Mouse (Mus musculus): ENCODE measurements around the gene Mrpl27. TPM values are rescaled to one million over a fixed set of nuclear protein-coding genes. Genes with fewer than 3 reads are reported as not detected.
"Not testable (repeated sequence)": the region's sequence is repeated elsewhere in the genome, so short reads cannot be mapped to it uniquely, and the experiment has no call there.

Gene Mrpl27
- polyA plus RNA-seq, 1 experiment: 138 TPM

DNA sequence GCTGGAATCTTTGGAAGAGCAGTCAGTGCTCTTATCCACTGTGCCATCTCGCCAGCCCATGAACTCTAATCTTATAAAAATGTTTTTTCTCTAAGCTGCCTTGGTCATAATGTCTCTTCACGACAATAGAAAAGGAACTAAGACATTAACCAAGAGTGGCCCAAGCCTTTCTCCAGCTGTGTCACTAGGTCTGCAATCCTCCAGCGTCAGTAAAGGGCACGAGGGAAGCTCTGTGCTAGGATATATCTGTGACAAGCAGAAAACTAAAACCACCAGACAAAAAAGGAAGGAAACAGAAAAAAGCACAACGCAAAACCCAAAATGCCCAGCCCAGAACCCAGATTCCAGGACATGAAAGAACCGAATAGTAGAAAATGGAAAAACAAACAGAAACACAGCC is 33.6 kb downstream of the Mrpl27 start:
- peak overlapping the region; percentile 41 for H3K27ac ChIP-seq (replicated peaks; ENCODE audit: low read depth, low read length)
- H3K4me1 ChIP-seq (ENCODE audit: control insufficient read depth, insufficient read depth, insufficient read length, low read length): peaks cover 9% of the 10 kb centered on the region
- H3K4me3 ChIP-seq (ENCODE audit: insufficient read depth, low read depth, low read length): no peak overlapping the region

DNA sequence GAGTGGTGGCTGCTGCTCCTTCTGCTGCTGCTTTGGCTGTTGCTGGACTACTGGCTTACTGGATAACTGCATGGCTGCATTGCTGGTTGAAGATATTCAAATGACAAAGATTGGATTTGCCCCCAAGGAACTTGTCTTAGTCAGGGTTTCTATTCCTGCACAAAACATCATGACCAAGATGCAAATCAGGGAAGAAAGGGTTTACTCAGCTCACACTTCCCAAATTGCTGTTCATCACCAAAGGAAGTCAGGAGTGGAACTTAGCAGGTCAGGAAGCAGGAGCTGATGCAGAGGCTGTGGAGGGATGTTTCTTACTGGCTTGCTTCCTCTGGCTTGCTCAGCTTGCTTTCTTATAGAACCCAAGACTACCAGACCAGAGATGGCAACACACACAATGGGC is 38.9 kb downstream of the Mrpl27 start:
- H3K4me1 ChIP-seq (ENCODE audit: control insufficient read depth, insufficient read depth, insufficient read length, low read length); H3K4me3 ChIP-seq (ENCODE audit: insufficient read depth, low read depth, low read length); H3K27ac ChIP-seq (replicated peaks; ENCODE audit: low read depth, low read length): not testable (repeated sequence)

DNA sequence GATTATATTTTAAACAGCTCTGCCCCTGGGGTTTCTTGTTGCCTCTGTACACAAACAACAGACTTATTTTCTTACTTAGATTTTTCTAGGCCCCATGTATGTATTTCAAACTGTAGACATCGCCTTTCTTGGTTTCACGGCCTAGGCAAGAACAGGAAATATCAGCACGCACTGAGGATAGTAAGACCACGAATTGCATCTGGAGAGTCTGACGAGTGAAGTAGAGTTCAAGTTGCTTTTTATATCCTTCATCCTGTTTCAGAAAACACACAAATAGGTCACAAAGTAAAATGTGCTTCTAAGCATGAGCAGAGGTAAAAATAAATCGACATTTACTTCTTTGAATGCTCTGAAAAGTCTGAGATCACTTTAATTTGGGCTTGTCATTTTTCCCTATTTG is 41.9 kb downstream of the Mrpl27 start:
- Histone ChIP-seq H3K4me3 (ENCODE audit: insufficient read depth, low read depth, low read length) (no peak overlapping the region), H3K4me1 (ENCODE audit: control insufficient read depth, insufficient read depth, insufficient read length, low read length) (no peaks in the 10 kb centered on the region), H3K27ac (replicated peaks; ENCODE audit: low read depth, low read length) (no peak overlapping the region)

DNA sequence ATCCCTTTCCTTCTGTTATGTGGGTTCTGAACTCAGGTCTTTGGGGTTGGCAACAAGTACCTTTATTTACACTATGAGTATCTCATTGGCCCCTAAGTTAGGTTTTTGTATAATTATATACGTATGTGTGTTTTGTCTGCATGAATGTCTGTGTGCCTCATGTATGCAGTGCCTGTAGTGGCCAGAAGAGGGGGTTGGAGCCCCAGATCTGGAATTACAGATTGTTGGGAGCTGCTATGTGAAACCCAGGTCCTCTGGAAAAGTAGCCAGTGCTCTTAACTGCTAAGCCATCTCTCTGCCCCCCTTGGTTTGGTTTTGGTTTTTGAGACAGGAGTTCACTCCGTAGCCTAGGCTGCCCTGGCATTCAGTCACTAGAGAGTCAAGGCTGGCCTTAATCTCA is 43.6 kb downstream of the Mrpl27 start:
- no peak overlapping the region for H3K27ac ChIP-seq (replicated peaks; ENCODE audit: low read depth, low read length)
- no peaks in the 10 kb centered on the region for H3K4me1 ChIP-seq (ENCODE audit: control insufficient read depth, insufficient read depth, insufficient read length, low read length)
- no peak overlapping the region for H3K4me3 ChIP-seq (ENCODE audit: insufficient read depth, low read depth, low read length)

DNA sequence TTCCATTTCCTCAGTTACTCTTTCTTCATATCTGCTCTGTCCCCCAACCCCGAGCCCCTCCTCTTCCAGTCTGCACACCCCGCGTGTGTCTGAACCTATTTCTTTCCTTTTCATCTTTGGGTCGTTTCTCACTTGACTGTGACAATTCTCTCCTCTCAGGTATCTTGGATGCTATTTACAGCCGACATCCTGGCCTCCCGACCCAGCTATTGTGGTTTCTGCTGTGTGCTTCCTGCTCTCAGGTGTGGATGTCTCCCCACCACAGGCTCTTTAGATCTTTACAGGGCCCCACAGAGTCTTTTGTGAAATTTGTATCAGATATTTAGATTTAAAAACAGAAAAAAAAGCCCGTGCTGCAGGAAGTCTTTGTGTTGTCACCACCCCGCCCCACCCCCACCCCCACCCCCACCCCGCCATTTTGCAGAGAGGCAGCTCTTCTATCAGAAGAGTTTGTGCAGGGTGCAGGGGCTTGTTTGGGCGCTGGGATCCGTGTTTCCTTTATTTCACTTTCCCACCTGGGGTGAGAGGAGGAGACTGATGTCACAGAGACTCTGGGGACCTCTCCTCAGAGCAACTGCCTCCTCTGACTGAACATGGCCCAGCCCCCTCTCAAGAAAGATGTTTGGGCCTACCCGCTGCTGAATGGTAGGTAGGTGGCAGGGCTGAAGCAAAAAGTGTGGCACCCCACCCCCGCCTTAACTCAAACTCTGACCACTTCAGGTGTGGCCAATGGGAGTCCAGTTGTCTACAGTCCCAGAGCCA is 44.3 kb downstream of the Mrpl27 start:
- H3K27ac ChIP-seq (replicated peaks; ENCODE audit: low read depth, low read length): no peak overlapping the region
- no peak overlapping the region for H3K4me3 ChIP-seq (ENCODE audit: insufficient read depth, low read depth, low read length)
- peaks cover 3% of the 10 kb centered on the region; the same call in 1 of the 2 replicates for H3K4me1 ChIP-seq (ENCODE audit: control insufficient read depth, insufficient read depth, insufficient read length, low read length)

DNA sequence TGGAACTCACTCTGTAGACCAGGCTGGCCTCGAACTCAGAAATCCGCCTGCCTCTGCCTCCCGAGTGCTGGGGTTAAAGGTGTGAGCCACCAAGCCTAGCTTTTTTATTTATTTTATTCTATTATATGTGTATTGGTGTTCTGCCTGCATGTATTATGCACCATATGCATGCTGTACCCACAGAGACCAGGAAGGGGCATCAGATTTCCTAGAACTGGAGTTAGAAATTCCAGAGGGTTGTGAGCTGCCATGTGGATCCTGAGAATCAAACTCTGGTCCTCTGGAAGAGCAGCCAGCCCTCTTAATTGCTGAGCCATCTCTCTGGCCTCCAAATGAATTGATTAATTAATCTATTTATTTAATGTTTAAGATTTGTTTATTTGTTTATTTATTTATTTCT is 45.8 kb downstream of the Mrpl27 start:
- no peak overlapping the region for H3K4me3 ChIP-seq (ENCODE audit: insufficient read depth, low read depth, low read length)
- no peak overlapping the region for H3K27ac ChIP-seq (replicated peaks; ENCODE audit: low read depth, low read length)

DNA sequence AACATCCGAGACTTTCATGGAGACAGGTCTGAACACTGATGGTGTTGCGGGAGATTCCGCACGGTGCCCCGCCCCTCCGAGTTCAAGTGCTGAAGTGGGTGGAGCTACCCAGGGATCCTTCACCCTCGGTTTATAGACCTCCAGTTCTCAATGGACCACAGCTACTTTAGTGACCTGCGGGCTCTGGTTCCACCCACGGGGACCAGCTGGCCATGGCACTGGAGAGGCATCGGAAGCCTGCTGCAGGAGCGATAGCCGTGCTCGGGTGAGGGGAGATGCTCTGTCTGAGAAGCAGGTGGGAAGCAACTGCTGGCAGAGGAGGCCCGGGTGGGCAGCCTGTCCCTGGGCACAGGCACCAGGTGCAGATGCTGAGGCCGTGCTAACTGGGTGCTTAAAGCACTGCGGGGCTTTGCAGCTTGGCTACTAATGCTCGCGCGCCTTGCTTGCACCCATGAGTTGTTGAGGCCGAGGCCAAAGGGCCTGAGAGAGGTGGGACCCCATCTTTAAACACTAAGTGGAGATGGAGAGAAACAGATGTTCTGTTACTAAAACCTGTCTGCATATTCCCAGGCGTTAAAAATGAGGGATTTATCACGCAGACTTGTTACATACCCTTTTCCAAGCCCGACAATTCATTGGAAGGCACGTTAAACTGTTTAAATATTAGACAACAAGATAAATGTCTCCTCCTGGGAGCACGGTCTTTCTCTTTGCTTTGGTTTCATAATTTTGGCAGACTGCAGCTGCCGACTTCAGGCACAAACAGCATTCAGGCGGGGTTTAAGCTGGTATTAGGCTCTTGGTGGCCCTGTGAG is 48.0 kb downstream of the Mrpl27 start:
- H3K4me3 ChIP-seq (ENCODE audit: insufficient read depth, low read depth, low read length): no peak overlapping the region
- peaks cover 4% of the 10 kb centered on the region; the same call in 1 of the 2 replicates for H3K4me1 ChIP-seq (ENCODE audit: control insufficient read depth, insufficient read depth, insufficient read length, low read length)

More for the DNA sequence above, 45.8 kb downstream of the Mrpl27 start:
- peaks cover 4% of the 10 kb centered on the region; the same call in 1 of the 2 replicates for H3K4me1 ChIP-seq (ENCODE audit: control insufficient read depth, insufficient read depth, insufficient read length, low read length)

DNA sequence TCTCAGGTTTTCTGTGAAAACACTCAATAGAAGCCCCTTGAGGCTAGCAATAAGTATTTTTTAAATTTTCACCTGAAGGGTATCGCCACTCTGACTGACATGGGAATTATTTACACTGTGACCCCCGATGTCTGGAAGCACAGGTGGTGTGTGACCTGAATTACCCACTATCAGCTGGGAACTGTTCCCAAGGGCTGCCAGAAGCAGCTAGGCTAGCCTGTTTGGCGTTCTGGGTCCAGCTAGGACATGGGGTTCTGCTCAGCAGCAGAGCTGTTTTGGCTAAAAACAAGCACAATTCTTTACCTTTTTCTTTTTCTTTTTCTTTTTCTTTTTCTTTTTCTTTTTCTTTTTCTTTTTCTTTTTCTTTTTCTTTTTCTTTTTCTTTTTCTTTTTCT is 48.6 kb downstream of the Mrpl27 start:
- H3K27ac ChIP-seq (replicated peaks; ENCODE audit: low read depth, low read length): no peak overlapping the region
- H3K4me1 ChIP-seq (ENCODE audit: control insufficient read depth, insufficient read depth, insufficient read length, low read length): peaks cover 4% of the 10 kb centered on the region; the same call in 1 of the 2 replicates
- no peak overlapping the region for H3K4me3 ChIP-seq (ENCODE audit: insufficient read depth, low read depth, low read length)

More for the DNA sequence above, 48.0 kb downstream of the Mrpl27 start:
- no peak overlapping the region for H3K27ac ChIP-seq (replicated peaks; ENCODE audit: low read depth, low read length)

DNA sequence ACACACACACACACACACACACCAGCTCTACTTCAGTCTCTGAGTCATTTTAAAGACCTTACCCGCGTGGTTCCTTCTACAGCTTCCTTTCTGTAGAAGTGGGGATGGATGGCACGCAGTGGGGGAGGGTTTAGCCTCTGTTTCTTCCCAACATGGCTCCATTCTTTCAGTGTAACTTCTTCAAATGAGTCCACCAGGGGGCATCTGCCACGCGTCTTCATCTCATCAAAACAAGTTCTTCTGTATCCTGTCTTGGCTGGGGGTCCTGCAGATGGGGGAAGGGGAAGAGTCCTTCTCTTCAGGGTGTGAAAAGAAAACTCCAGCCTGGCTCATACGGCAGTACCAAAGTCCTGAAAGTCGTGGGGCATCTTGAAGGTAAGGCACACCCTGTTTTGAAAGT is 50.5 kb downstream of the Mrpl27 start:
- Histone ChIP-seq H3K27ac (replicated peaks; ENCODE audit: low read depth, low read length) (no peak overlapping the region), H3K4me3 (ENCODE audit: insufficient read depth, low read depth, low read length) (no peak overlapping the region), H3K4me1 (ENCODE audit: control insufficient read depth, insufficient read depth, insufficient read length, low read length) (peaks cover 4% of the 10 kb centered on the region; the same call in 1 of the 2 replicates)

DNA sequence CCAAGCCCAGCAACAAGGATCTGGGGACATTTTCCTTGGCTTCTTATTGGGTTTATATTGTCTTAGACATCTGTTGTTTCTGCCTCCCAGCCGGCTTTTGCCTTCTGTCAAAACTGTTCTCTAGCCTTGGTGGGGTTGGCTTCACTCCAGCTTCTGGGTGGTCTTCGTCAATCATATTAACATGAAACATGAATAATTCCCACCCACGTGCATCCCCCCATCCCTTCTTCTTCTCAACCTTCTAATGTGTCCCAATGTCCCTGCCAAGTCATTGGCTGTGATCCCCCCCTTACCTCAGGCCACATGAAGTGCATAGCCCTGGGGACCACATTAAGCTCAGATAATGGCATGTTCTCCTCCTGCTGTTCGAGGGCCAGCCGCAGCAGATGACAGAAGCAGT is 50.9 kb downstream of the Mrpl27 start, which contains the start of gene Gm11541:
Gene Gm11541, minus strand, starts transcription at position 28 of the 400 bp plus-strand sequence.
- no peak within 1 kb of the TSS for H3K4me3 ChIP-seq (ENCODE audit: insufficient read depth, low read depth, low read length)
- H3K4me1 ChIP-seq (ENCODE audit: control insufficient read depth, insufficient read depth, insufficient read length, low read length): peaks cover 4% of the 10 kb centered on the region; the same call in 1 of the 2 replicates
- H3K27ac ChIP-seq (replicated peaks; ENCODE audit: low read depth, low read length): no peak within 1 kb of the TSS

Other genes with a start within 250 kb of the Mrpl27 start
- 0.83 and 1.0 TPM in 2 replicates for gene Cacna1g, start 179.6 kb upstream of the Mrpl27 start, polyA plus RNA-seq (2012; ENCODE audit: insufficient read depth, insufficient read length, missing spikeins)
- gene Spata20, start 167.6 kb upstream of the Mrpl27 start, polyA plus RNA-seq (2012; ENCODE audit: insufficient read depth, insufficient read length, missing spikeins): not detected in 2 replicates
- not detected in 2 replicates for gene Epn3, start 153.8 kb upstream of the Mrpl27 start, polyA plus RNA-seq (2012; ENCODE audit: insufficient read depth, insufficient read length, missing spikeins)
- gene Mycbpap, start 132.0 kb upstream of the Mrpl27 start, polyA plus RNA-seq (2012; ENCODE audit: insufficient read depth, insufficient read length, missing spikeins): not detected in 2 replicates
- gene Rsad1, start 104.5 kb upstream of the Mrpl27 start, polyA plus RNA-seq (2012; ENCODE audit: insufficient read depth, insufficient read length, missing spikeins): 4.2 and 5.3 TPM in 2 replicates
- gene Chad, start 88.7 kb upstream of the Mrpl27 start, polyA plus RNA-seq (2012; ENCODE audit: insufficient read depth, insufficient read length, missing spikeins): not detected in 2 replicates
- gene Acsf2, start 51.9 kb upstream of the Mrpl27 start, polyA plus RNA-seq (2012; ENCODE audit: insufficient read depth, insufficient read length, missing spikeins): 70.3 and 94.2 TPM in 2 replicates
- gene Lrrc59, start 24.0 kb upstream of the Mrpl27 start, polyA plus RNA-seq (2012; ENCODE audit: insufficient read depth, insufficient read length, missing spikeins): 60.1 and 63.6 TPM in 2 replicates
- not detected in 2 replicates for gene Eme1, start 197 bp downstream of the Mrpl27 start, polyA plus RNA-seq (2012; ENCODE audit: insufficient read depth, insufficient read length, missing spikeins)
- gene Xylt2, start 23.7 kb downstream of the Mrpl27 start, polyA plus RNA-seq (2012; ENCODE audit: insufficient read depth, insufficient read length, missing spikeins): 5.6 and 8.2 TPM in 2 replicates
- not detected in 2 replicates for gene Gm11541, start 50.7 kb downstream of the Mrpl27 start, polyA plus RNA-seq (2012; ENCODE audit: insufficient read depth, insufficient read length, missing spikeins)
- gene Cdc34b, start 88.0 kb downstream of the Mrpl27 start, polyA plus RNA-seq (2012; ENCODE audit: insufficient read depth, insufficient read length, missing spikeins): not detected in 2 replicates
- gene Tmem92, start 128.9 kb downstream of the Mrpl27 start, polyA plus RNA-seq (2012; ENCODE audit: insufficient read depth, insufficient read length, missing spikeins): not detected in 2 replicates